Mouse (Mus musculus) stomach, postnatal 0 days (tissue): ENCODE measurements around the gene L3mbtl4.

Source experiments
- CTCF ChIP-seq: IDR thresholded peaks from 2 replicates; pipeline ENCODE4 v1.5.1; 2016; ENCODE audit warnings: antibody characterized with exemption, low read depth, mild to moderate bottlenecking, moderate library complexity
- EP300 ChIP-seq: optimal IDR thresholded peaks from 2 replicates; pipeline ENCODE3; 2016; ENCODE audit warnings: antibody characterized with exemption

- TF ChIP-seq CTCF (no peak), EP300 (no peak)
These were observed 369.0 kb downstream of the L3mbtl4 start for GRCm38 (mm10) chr17:68642521-68643088.
